Mouse (Mus musculus) cerebellum, postnatal 25 days (tissue): ENCODE results near the gene Nfat5.
A peak's percentile ranks its signal among the peaks of the same experiment; 100 is the strongest.

Source experiments
- DNase-seq, 2 experiments: peaks; one replicate each; pipeline ENCODE4 v3.0.0; 2021; ENCODE audit warnings: mixed read lengths in 2 of 2

Gene Nfat5

DNA sequence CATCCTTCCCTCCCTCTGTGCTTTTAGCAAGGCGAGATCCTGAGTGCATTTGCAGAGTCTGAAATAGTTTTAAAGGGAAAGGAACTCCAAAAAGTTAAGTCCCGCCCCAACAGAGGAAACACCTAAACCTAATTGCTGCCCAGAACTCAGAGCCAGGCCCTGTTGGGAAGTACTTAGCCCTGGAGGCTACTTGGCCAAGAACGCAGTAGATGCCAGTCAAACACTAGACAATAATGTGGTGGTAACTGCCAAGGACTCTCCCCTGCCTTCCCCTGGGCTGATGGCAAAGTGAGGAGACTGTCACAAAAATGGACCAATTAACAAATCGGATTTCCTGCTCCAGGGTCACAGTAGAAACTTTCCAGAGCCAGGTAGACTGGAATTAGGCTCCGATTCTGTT, 108.6 kb downstream of the Nfat5 start:
- DNase-seq, result no peak

DNA sequence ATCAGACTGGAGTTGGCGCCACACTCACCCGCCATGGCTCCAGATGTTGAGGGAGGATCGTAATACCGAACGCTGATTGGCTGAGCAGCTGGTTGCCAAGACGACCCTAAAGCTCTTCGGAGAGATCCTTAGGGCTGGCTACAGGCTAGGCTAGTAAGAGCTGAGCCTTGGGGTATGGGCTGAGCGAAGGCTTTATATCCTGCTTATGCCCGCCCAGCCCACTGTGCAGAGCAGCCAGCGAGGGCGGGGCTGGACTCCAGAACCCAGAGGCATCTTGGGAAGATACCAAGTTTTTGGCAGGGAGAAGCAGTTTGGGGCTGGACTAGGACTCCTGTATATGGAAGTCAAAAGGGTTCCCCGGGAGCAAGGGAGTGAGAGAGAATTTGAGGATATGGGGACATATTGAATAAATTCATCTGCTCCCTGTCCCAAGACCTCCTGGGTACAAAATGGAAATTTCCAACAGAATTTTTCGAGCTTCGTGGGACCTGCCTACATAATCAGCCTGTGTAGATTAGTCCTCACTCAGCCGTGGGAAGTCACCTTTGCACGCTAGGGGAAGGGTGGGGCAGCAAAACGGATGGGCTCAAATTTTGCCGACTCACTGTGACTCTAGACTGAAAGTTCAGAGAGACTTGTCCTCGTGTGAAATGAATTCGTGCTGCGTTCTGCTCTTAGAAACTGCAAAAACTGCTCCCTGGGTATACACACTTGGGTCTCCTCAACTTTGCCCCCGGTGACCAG, 109.9 kb downstream of the Nfat5 start, which contains the start of gene Nqo1:
Nqo1 (minus strand) TSS at position 169 of the 744 bp plus-strand sequence.
- DNase-seq, result peak; percentile 63 to 74

DNA sequence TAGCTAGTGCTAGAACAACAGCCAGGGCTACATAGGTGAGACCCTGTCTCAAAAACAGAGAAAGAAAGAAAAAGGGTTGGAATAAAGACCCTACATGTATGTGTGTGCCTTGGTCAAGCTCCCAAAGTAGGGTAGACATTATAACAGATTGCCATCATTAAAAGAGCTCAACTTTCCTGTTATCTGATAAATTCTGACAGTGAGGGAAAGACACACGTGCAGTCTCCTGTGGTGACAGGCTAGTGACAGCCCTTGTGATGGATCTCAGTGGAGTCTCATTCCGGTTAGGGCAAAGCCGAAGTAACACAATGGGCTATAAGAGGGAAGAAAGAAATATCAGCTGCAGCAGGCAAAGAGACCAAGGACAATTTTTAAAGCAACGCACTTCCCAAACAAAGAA, 110.8 kb downstream of the Nfat5 start:
- no peak for DNase-seq

DNA sequence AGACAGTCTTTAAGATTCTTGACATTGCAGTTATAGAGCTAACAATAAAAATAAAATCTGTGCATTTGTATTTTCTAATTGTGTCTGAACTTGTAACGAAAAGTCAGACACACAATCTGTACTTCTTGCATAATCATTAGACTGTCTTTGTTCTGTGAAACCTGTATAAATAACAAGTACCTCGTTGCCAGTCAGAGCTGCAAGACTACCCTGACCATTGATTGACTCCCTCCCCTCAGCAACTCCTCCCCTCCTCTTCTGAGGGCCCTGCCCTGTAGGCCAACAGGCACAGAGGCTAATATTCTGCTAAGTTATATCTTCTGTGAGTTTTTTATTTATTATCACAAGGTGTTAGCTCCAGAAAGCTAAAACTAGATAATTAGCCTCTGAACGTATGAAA, 112.7 kb downstream of the Nfat5 start:
- no peak for DNase-seq

DNA sequence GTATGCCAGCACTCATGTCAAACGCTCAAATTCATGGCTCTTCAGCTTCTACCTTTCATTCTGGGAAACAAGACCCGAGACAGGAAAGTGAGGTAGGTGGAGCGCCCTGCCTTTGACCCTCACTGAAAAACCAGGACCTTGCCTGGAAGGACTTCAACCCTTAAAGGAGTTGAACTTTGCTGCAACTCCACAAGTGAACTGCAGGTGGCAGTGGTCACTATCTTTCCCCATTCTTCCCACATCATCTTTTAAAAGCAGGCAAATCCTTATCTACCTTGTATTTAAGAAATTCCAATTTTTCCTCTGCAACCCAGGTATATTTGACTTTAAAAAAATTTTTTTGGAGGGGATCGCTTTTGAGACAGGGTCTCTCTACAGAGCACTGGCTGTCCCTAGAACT, 118.1 kb downstream of the Nfat5 start:
- DNase-seq, result peak in 1 of 2 experiments; percentile 34

DNA sequence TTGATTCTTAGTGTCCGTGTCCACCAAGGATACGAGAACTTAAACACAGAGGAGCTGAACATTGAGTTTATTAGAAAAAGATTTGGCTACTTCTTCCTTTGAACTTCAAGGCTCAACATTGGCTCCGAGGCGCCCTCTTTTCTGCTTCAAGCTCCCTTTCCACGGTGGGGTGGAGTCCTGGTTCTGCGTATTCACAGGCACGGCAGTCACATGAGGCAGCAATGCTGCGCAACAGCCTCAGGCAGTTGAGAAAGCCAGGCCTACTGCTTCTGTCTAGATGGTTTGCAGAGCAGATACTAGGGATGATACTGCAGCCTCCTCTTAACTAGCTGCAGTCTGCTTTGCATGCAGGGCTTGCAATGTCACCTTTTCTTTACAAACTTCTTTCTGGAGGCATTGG, 119.3 kb downstream of the Nfat5 start:
- DNase-seq, result no peak

DNA sequence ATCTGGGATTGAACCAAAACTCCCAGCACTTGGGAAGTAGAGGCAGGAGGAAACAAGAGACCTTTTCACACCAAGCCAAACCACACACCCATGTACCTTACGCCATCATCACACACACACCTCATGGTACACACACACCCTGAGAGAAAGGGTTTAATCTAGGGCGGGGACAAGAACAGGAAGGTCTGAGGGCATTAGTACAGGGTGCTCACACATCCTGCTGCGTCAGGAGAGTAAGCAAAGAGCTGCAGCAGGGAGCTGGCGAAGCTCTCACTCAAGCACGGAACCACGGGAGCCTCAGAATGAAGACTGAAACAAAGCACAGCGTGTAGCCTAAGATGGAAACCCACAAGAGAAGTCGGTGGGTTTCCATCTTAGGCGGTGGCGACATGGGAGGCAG, 120.6 kb downstream of the Nfat5 start:
- no peak for DNase-seq

DNA sequence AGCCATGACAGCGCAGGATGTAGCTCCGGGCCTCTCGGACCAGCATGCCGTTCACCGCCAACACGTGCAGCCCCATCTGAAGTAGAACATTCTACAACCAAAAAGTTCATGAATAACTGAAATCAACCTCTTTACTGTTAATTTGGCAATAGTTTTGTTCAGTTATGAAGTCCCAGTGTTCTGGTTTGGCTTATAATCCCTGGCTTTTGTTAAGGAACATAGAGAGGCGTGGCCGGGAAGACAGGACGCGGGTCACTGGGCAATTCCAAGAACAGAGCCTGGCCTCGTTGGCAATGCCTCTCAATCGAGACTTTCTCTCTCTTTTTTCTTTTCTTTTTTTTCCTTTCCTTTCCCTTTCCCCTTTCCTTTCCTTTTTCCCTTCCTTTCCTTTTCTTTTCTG, 123.7 kb downstream of the Nfat5 start:
- no peak for DNase-seq

DNA sequence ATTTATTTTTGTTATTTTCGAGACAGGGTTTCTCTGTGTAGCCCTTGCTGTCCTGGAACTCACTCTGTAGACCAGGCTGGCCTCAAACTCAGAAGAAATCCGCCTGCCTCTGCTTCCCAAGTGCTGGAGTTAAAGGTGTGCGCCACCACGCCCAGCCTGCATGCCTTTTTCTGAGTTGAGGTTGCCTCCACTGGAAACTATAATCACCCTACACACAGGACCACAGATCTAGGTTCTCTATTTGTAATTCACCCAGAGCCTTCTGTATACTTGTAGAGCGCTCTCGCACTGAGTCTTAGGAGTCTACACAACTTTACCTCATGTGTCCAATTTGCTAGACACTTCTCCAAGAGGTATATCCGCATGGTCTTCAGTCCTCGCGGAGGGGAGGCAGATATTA, 130.9 kb downstream of the Nfat5 start:
- no peak for DNase-seq

DNA sequence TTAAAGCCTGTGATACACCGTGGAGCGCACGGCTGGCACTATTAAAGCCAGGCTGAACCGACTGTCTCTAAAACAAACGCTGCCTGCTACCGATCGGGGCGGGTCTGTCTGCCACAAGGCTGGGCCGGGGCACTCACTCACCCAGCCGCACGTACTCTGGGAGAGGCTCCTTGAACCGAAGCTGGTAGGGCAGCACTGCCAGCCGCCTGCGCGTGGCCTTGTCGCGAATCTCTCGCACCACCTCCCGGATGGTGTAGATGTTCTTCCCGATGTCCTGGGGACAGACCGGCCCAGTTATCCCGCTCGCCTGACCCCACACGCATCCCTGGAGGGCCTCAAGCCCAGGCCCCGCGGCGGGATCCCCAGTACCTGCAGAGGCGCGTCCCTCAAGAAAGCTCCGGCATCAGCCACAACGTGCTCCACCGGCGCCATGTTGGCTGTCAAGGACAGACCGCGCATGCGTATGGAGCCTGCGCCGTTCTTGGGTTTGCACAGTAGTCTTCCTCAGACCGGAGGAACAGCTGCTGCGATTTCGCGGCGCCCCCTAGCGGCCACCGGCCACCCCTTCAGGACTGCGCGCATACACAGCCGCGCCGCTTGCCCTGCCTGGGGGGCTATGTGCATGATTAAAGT, 131.4 kb downstream of the Nfat5 start, which contains the start of gene Nob1:
Nob1 (minus strand) TSS at position 455 of the 633 bp plus-strand sequence.
- peak; percentile 96 to 99 for DNase-seq

DNA sequence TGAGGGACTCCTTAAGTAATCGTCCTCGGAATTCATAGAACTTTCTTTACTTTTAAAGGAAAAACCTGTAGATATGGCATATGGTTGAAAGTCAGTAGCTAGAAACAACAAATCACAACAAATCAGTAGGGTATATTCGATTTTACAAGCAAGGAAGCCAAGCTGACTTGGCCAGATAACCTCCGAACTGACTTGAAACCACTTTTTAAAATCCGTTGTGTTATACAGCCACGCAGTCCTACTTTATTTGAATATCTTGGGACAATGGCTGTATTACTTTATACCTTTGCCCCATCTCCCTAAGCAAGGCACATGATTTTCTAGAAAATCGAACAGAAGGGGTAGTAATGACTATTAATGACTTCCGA, 131.9 kb downstream of the Nfat5 start:
- no peak for DNase-seq
